Mouse (Mus musculus) G1E (cell line): ENCODE measurements around the gene Tmem258. TPM values are rescaled to one million over a fixed set of nuclear protein-coding genes. Genes with fewer than 3 reads are reported as not detected.

ENCODE experiments used
- ATAC-seq: 2 replicates; pipeline ENCODE4 v1.8.0; 2016; ENCODE audit warnings: mild to moderate bottlenecking; ENCODE audit not compliant: insufficient number of reproducible peaks, poor library complexity, low FRiP score, severe bottlenecking; ENCODE audit errors: extremely low read depth
- DNase-seq: peaks from one replicate; pipeline ENCODE4 v3.0.0; 2012; ENCODE audit warnings: low spot score
- H3K27me3 ChIP-seq: 2 replicates; pipeline ENCODE4 v1.6.1; 2012; ENCODE audit warnings: mild to moderate bottlenecking, low read length, inconsistent platforms; ENCODE audit not compliant: insufficient read depth
- H3K36me3 ChIP-seq: replicated peaks from 2 replicates; pipeline ENCODE3; 2012; ENCODE audit warnings: mild to moderate bottlenecking, inconsistent platforms
- H3K4me1 ChIP-seq: 2 replicates; pipeline ENCODE4 v1.6.1; 2012; ENCODE audit warnings: low read depth, low read length, inconsistent platforms, mixed read lengths; ENCODE audit not compliant: insufficient read depth
- H3K4me3 ChIP-seq: 2 replicates; pipeline ENCODE4 v1.5.1; 2012; ENCODE audit warnings: low read depth, mild to moderate bottlenecking, inconsistent platforms, low read length, moderate library complexity, mixed read lengths
- H3K9me3 ChIP-seq: replicated peaks from 2 replicates; pipeline ENCODE4 v1.6.1; 2012; ENCODE audit warnings: inconsistent platforms
- CTCF ChIP-seq: IDR thresholded peaks from 2 replicates; pipeline ENCODE4 v1.5.1; 2012; ENCODE audit warnings: low read depth, low read length, inconsistent platforms, mixed read lengths
- GATA1 ChIP-seq: IDR thresholded peaks from 2 replicates; pipeline ENCODE4 v1.6.1; 2012; ENCODE audit warnings: borderline replicate concordance, low read length, inconsistent platforms, mixed read lengths
- GATA2 ChIP-seq: IDR thresholded peaks from 2 replicates; pipeline ENCODE4 v1.6.1; 2012; ENCODE audit warnings: low read depth, low read length, inconsistent platforms, borderline replicate concordance
- POLR2AphosphoS5 ChIP-seq: IDR thresholded peaks from 2 replicates; pipeline ENCODE4 v1.6.1; 2012; ENCODE audit warnings: low read depth, low read length, inconsistent platforms; ENCODE audit not compliant: insufficient replicate concordance
- TAL1 ChIP-seq: conservative IDR thresholded peaks from 2 replicates; pipeline ENCODE4 v1.6.1; 2012; ENCODE audit warnings: low read depth, low read length, inconsistent platforms, mixed read lengths
- polyA plus RNA-seq: library from polyadenylated mRNA; stranded (reverse); fragments of >175 nt; gene quantifications from 2 replicates; pipeline ENCODE4 v1.2.3, GENCODE M21; 2012
- total RNA-seq, 2 experiments: library from RNA; stranded (forward) in 1 of 2; stranded (reverse) in 1 of 2; fragments of 200-1000 nt in 1 of 2; fragments of >200 nt in 1 of 2; fragmentation: Nextera tagmentation in 1 of 2; gene quantifications; 2 replicates each; pipeline ENCODE4 v1.2.3; 2014 to 2017

Tmem258 gene
- total and polyA plus RNA-seq, 3 experiments = 20.3 to 178 (median 40.3) TPM

GRCm38 (mm10) chr19:10222656-10223055 is 18.8 kb downstream of the Tmem258 start:
- Histone ChIP-seq H3K4me1 (peaks cover 11% of the 10 kb centered on the region), H3K9me3 (no peaks in the 10 kb centered on the region), H3K27me3 (peaks cover 59% of the 10 kb centered on the region), H3K36me3 (no peaks in the 10 kb centered on the region), H3K4me3 (no peak overlapping the region)
- ATAC-seq (no peak), DNase-seq (no peak)
- TF ChIP-seq CTCF (no peak), TAL1 (no peak), GATA1 (no peak), GATA2 (no peak), POLR2AphosphoS5 (no peak)

GRCm38 (mm10) chr19:10223561-10223960 is 19.7 kb downstream of the Tmem258 start:
- TF ChIP-seq POLR2AphosphoS5 (no peak), CTCF (no peak), GATA1 (no peak), GATA2 (no peak), TAL1 (no peak)
- H3K4me3 ChIP-seq = no peak overlapping the region
- no peaks in the 10 kb centered on the region for H3K36me3 ChIP-seq
- ATAC-seq = no peak
- peaks cover 11% of the 10 kb centered on the region for H3K4me1 ChIP-seq
- no peak for DNase-seq
- no peaks in the 10 kb centered on the region for H3K9me3 ChIP-seq
- H3K27me3 ChIP-seq = peaks cover 58% of the 10 kb centered on the region

GRCm38 (mm10) chr19:10224637-10225453 is 21.0 kb downstream of the Tmem258 start:
- ATAC-seq (no peak), DNase-seq (no peak)
- TF ChIP-seq GATA1 = no peak
- no peak for TF ChIP-seq POLR2AphosphoS5
- no peak for TF ChIP-seq TAL1
- TF ChIP-seq CTCF = no peak
- TF ChIP-seq GATA2 = no peak
- Histone ChIP-seq H3K4me1 (peaks cover 6% of the 10 kb centered on the region), H3K36me3 (no peaks in the 10 kb centered on the region), H3K9me3 (no peaks in the 10 kb centered on the region), H3K27me3 (peaks cover 66% of the 10 kb centered on the region), H3K4me3 (no peak overlapping the region)

DNA sequence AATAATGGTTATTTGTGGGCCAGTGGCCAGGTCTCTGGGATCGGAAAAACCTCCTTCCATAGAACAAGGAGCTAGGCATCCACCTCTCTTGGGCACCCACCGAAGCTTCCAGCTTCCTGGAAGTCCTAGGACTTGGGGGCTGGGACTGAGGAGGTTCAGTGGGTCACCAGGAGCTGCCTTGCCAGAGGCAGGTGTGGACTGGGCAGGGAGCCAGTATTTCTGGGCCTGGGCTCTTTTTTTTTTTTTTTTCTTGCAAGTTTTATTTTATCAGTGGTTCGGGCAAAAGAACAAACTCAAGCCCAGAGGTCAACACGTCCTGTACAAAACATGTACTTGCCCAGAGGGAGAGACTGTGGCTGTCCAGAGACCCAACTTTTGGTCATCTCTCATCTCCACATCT is 22.0 kb downstream of the Tmem258 start:
- ATAC-seq = no peak
- TF ChIP-seq CTCF (no peak), GATA2 (no peak), POLR2AphosphoS5 (no peak), GATA1 (no peak), TAL1 (no peak)
- H3K27me3 ChIP-seq = peaks cover 69% of the 10 kb centered on the region
- DNase-seq = no peak
- no peaks in the 10 kb centered on the region for H3K9me3 ChIP-seq
- H3K4me1 ChIP-seq = peaks cover 5% of the 10 kb centered on the region
- no peak overlapping the region for H3K4me3 ChIP-seq
- H3K36me3 ChIP-seq = no peaks in the 10 kb centered on the region

GRCm38 (mm10) chr19:10231016-10231415 is 27.2 kb downstream of the Tmem258 start:
- H3K36me3 ChIP-seq = no peaks in the 10 kb centered on the region
- no peak overlapping the region for H3K4me3 ChIP-seq
- ATAC-seq (no peak), DNase-seq (no peak)
- no peaks in the 10 kb centered on the region for H3K4me1 ChIP-seq
- peaks cover 84% of the 10 kb centered on the region for H3K27me3 ChIP-seq
- TF ChIP-seq GATA2 (no peak), CTCF (no peak), TAL1 (no peak), POLR2AphosphoS5 (no peak), GATA1 (no peak)
- no peaks in the 10 kb centered on the region for H3K9me3 ChIP-seq

GRCm38 (mm10) chr19:10231871-10232270 is 28.1 kb downstream of the Tmem258 start:
- Histone ChIP-seq H3K36me3 (no peaks in the 10 kb centered on the region), H3K9me3 (no peaks in the 10 kb centered on the region), H3K27me3 (peaks cover 87% of the 10 kb centered on the region), H3K4me3 (no peak overlapping the region), H3K4me1 (no peaks in the 10 kb centered on the region)
- DNase-seq (no peak), ATAC-seq (no peak)
- TF ChIP-seq GATA1 = no peak
- no peak for TF ChIP-seq CTCF
- no peak for TF ChIP-seq TAL1
- TF ChIP-seq POLR2AphosphoS5 = no peak
- TF ChIP-seq GATA2 = no peak
